Mouse (Mus musculus) lung, postnatal 0 days (tissue): Measurements from ENCODE around the gene Tbc1d16.

Experiments
- CTCF ChIP-seq: IDR thresholded peaks from 2 replicates; pipeline ENCODE4 v1.5.1; 2016; ENCODE audit warnings: antibody characterized with exemption, mild to moderate bottlenecking
- EP300 ChIP-seq: IDR thresholded peaks from 2 replicates; pipeline ENCODE4 v1.6.1; 2016; ENCODE audit warnings: antibody characterized with exemption, mild to moderate bottlenecking, control low read depth

DNA sequence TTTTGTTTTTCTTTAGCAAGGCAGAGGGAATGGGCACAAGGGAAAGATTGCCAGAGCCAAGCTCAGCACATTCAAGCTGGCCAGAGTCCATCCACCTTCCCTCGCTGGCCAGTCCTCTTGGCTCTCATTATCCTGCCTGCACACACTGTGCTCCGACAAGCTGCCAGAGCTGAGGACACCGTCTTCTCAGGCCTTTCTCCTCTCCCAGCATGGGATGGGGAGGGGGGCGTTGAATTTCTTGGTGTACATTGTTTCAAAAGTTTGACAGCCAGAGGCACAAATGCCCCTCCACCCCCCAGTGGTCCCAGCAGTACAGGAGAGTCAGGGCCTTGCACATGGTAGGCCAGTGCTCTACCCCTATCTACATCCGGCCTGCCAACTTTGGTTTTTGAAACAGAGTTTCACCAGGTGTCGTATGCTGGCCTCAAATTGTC, 39.0 kb upstream of the Tbc1d16 start:
- no peak for TF ChIP-seq EP300
- TF ChIP-seq CTCF = no peak
